Mouse (Mus musculus) thymus, postnatal 10 days (tissue): ENCODE results near the gene Bahcc1.
A peak's percentile ranks its signal among the peaks of the same experiment; 100 is the strongest.

Experiments used
- DNase-seq, 2 experiments: peaks; one replicate each; pipeline ENCODE4 v3.0.0; 2021; ENCODE audit warnings: low spot score in 2 of 2

Gene Bahcc1

DNA sequence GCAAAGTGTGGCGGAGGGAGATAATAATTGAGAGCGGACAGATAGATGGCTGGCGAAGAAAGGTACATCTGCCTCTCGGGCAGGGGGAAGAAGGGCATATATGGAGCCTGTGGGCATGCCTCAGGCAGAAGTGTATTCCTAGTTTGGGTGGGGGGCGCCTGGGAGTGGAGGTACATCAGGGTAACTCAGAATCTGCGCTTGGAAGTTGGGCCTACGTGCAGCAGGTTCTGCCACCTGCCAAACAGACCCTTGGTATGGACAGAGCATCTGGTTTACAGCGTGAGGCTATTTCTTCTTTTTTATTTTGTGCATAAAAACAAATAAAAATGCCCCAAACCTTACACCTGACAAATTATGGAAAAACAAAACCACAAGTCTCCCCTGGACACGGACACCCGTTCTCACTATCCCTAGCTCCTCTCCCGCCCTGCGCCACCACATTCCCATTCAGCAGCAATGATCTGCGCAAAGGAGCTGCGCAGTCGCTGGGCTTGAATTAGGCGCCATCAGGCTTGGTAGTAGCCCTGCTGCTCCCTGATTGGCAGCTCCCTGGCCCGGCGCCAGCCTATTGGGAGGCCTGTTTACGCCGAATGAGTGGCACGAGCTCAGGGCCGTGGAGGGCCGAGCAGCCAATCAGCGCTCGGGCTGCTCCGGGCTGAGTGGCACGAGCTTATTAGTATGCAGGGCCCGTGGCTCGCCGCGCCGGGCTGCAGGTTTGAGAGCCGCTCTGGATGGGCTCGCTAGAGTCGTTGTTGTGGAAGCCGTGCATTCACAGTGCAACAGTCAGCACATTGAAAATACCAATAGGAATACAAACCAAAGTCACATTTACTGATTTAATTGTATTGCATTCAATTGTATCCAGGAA, at the start of gene Bahcc1:
TSS of gene Bahcc1 (plus strand) at position 718 of the 868 bp plus-strand sequence.
- peak; percentile 95 to 97 for DNase-seq

DNA sequence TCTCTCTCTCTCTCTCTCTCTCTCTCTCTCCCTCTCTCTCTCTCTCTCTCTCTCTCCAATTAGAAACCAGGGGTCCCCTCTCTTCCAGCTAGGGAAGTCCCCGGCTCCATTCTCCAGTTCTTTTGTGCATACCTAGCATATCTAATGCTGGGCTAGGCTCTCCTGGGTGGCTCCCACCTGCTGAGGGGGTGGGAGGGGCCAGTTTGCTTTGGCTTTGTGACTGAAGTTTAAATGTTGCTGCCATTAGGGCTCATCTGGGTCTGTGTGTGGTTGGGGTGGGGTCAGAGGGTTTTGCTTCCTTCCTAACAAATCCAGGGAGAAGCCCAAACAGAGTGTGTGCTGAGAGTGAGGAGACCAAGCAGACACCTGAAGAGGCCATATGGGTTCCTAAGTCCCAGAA, 49.6 kb upstream of the Bahcc1 start:
- no peak for DNase-seq

DNA sequence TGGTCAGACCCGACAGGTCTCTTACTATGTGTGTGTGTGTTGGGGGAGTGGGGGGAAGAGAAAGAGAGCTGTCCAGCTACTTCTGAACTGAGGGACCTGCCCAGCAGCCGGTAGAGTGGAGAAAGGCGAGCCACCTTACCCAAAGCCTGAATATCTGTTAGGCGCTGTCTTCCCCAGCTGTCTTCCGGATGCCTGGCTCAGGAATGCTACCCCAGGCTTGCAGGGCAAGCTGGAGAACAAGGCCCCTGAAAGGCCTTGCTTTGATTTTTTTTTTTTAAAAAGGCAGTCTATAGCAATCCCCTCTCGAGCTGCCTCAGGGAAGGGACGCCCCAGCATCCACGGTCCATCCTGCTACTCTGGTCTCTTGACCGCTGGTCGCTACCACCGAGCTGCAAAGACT, 49.0 kb upstream of the Bahcc1 start:
- no peak for DNase-seq

DNA sequence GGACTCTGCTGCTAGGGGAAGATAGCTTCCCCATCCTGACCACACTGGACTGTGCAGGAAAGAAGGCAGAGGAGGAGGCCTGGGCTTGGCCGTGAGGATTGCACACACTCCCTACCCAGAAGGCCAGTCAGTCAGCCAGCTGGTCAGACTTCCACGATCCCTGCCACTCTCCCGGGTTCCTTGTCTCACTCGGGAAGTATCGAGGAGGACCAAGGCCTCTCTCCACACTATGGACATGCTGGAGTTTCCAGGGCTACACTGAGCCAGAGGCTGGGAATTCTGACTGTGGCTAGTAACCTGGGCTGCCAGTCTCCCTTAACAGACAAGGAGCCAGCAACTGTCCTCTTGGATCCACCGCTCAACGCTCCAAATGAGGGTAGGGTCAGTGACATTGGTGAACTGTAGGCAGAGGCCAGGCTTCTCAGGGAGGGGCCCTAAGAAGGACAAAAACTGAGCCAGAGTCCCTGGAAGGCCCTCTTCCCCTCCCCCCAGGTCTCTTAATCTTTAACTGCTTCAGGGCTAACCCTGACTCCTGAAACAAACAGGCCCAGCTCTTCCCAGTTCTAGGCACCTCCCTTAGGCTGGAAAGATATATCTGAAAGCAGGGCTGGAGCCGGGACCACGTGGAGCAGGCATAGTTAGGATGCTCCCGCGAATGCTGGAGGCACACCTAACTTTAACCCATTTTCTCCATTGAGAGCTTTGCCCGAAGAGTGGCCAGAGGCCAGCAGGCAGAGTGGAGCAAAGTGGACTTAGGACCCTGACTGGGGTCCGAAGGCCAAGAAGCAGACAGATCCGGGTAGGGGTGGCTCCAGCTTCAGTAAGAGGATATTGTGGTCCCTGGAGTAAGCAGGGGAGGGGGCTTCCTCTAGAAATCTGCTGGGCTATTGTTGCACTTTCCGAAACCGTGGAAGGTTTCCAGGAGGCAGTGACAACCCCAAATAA, 48.1 kb upstream of the Bahcc1 start:
- no peak for DNase-seq

DNA sequence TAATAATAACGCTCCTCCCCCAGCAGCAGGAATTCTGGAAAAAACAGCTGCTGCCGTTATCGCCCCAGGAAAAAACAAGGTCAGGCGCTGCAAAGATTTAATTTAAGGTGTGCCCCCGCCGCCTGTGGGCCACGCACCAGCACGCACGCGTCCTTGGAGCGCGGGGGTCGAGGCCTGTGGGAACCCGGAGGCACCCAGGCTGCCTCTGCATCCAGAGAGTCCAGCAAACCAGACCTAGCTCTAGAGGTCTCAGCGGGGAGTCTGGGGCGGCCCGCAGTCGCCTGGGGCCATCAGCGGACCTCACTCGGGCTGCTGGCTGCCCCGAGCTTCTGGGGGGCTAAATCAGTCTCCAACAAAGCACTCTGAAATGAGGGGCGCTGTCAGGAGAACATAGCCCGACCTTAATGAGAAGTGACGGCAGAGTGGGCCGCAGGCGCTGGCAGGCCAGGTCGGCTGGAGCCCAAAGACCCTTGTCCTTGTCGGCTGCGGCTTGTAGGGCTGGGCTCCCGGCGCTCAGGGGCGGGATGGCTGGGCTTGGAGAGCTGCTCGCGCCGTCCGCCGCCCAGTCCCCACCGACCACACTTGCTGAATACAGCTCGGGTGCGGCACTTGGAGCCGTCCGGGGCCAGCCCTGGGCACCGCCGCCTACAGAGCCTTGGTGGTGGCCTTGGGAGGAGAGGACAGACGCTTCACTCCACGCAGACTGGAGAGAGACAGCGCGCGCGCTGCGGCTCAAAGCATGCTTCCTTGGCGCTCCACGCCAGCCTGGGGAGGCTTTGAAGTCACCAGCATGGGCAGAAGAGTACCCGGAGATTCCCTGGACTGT, 47.2 kb upstream of the Bahcc1 start:
- DNase-seq: no peak

DNA sequence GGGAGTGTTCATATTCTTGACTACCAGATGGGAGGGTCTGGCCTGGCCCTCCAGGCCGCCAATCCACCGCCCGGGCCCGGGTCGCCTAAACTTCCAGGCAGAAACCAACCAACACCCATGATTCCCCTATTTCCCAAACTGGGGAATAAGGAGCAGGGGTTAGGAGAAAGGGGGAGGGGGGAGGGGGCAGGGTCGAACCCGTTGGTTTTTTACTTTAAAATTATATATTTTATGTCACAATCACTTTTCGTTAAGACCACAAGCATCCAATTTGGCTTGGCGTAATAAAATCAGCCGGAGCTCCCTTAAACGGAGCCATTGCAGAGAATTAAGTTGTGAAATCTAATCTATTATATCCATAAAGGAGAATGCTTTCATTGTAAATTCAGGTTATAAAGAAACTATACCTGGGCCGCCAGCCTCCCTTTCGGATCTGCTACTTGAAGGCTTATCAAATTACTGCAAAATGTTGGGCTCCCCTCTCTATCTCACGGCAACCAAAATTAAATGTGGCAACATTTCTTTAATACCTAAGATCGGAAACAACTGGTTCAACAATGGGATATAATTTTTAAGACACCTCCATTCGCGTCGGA, 46.5 kb upstream of the Bahcc1 start:
- no peak for DNase-seq

DNA sequence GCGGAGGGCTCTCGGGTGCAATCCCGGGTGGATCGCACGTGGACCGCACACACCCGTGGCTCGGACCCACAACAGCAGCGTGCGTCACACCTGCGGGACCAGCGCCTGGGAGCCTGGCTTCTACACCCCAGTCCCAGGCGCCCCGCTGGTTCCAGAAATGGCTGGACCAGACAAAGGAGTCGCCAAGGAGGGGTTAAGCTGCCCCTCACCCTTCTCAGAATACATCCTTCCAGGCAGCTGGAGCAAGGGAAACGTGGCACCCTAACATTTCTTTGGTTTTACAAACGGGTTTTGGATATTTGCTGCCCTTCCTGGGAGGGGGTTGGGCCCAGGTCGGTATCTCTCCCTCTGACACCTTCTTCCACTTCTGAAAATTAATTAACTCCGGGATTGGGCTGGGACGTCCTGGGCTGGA, 45.9 kb upstream of the Bahcc1 start:
- no peak for DNase-seq

DNA sequence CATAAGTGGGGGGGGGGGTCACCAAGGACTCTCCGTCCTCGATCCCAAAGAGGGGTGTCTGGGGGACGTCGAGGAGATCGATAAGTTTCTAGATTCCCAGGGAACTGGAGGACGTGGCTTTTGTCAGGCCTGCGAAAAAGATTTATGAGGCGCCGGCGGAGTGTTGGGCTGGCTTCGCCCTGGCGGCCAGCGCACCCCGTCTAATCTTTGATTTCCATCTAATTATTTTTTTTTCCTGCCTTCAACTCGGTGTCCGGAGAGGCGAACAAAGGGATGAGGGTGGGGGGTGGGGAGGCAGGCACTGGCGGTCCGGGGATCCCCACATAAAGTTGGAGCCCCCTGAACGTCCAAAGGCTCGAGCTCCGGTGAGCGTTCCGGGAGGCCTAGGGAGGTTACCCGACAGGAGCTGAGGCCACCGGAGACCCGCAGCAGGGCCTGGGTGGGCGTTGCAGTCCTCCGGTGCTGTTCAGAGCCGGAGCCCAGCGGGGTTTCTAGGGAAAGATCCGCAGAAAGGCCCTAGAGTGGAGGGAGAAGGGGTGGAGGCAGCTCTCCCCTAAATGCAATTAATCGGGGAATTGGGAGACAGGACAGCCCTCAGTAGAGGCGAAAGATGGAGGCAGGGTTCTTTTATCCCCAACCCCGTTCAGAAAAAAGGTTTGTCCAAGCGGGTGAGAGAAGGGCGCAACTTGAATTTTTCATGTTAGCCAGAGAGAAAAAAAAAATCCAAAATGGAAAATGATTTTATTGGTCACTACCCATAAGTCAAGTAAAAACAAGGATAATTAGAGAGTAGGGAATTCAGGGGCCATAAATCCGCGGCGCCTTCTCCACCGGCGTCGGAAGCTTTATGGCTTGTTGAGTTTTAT, 45.3 kb upstream of the Bahcc1 start:
- no peak for DNase-seq

DNA sequence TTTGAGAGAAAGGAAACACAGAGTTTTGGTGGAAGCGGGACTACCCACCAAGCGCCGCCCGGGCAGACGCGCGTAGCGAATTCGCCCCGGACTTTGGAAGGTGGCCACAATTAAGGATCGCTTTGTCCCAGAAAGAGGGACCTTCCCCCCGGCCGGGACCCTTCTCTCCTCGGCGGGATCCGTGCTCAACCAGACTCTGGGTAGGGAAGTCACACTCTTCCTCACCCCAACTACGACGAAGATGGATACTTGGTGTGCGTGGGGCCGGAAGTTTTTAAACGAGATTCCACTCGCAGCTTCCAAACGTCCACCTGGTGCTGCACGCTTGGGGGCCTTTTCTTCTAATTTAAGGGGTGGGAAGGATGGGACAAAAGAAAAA, 44.7 kb upstream of the Bahcc1 start:
- no peak for DNase-seq

DNA sequence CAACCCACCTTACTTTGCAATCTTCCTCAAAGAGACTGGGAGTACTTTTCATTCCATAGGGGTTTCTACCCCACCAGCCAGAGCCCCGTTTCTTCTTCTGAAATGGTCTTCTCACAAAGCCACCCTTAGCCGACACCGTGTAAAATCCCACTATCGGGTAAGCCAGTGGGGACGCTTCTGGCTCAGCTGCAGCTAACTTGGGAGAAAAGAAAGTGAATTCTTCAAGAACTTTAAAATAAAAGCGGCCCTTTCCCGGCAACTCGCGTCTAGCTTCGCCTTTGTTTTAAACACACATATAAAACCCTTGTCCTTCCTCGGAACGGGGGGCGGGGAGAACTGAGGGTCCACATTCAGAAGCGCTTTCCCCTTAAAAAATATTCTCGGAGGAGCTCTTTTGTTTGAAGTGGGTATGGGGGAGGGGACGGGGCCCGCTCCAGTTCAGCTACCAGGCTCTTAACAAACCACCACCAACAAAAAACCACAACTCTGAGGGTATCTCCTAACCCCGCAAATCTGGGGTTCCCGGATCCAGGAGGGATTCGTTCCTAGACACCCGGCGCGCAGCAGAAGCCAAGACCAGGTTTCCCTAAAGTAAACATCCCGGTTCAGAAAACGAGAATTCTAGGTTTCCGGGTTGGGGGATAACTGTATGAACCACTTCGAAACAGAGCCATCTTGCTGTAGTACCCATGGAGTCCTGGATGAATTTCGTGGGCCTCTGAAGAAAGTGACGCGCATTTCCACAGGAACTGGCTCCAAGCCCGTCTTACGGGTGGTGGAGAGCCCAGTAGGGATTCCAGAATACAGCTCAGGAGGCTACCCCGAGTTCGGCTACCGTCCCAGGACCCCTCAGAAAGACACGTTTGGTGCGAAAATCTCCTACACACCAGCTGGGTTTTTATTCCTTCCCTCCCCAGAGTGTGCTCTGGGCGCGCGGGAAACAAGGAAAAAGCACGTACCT, 44.0 kb upstream of the Bahcc1 start:
- DNase-seq: peak; percentile 28 to 33

DNA sequence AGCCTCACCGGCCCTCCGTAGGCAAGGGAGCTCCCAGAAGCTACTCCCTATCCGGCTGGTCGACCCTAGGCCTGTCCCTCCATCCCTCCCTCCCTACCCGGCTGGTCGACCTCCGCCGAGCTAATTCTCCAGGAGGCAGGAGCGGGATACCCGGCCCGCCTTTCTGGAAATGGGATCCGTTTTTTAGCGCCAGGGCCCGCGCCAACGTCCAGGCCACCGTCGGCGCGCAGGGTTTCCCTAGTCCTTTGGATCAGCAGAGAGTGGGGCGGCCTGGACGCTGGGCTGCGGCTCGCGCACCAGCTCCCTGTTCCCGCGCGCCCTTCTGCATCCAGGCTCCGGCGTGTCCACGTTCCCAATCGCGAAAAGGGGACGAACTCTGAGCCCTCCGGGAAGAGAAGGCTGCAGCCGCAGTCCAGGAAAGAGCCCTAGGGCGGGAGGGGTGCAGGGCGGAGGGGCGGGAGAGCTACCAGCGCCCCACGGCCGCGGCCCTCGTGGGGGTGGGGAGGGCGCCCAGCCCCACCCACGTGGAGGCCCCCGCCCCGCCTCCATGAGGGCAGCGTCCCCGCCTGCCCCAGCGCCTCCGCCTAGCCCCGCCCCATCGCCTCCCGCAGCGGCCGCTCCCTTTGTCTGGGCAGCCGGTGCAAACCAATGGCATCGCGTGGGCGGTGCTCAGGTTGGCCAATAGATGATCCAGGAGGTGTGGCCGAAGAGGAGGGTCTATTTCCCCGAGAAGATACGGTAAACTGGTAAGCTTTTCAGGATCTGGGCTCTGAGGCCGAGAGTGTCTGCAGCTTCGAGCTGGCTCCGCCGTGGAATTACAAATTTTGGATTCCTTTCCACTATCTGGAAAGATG, 43.1 kb upstream of the Bahcc1 start:
- peak; percentile 97 for DNase-seq

DNA sequence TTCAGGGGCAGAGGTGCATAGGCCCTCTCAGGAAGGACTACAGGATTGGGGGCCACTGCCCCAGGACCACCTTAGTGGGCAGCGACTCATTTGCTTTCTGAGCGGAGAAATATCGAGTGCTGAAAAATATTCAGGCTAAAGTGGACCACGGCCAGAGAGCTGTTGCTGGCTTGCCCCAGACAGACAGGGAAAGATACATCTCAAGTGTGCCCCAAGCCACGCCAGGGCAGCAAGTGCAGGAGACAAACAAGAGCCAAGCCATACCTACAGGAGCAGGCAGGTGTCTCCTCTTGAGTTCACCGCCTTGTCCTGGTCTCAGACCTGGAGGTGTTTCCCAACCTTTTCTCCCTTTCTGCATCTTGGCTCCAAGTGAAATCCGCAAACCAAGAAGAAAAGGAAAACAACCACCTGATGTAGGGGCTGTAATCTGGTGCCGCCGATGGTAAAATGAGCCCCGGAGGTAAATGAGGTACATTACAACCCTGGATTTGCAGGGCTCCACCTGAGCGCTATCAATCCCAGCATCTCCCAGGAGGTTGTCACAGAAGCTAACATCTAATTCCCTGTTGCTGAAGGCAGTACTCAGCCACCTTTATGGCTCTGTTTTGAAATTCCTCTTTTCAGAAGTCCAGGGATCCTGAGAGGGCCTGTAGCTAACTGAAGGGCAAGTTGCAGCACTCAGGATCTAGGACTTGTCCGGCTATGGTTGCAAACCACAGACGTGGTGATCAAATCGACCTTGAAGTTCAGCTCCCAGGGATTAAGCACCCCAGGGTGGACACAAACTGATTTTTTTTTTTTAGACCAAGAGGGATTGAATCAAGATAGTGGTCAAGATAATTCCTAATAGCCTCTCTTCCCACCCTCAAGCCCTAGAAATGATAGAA, 42.0 kb upstream of the Bahcc1 start:
- no peak for DNase-seq

DNA sequence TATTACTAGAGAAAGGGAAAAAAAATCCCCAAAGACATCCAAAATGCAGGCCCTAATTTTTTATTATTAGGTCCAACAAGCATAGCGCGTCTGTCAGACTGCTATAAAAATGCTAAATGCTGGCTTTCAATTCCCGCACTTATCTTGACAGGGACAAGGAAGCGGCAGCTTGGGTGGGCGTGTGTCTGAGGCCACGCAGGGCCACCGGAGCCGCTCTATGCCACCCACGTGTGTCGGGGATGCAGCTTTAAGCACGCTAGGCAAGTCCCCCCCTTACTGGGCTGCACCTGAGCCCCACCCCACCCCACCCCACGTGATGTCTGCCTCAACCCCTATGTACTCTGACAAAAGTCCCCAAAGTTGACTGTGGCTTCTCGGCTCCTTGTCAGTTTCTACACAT, 33.9 kb upstream of the Bahcc1 start:
- no peak for DNase-seq

DNA sequence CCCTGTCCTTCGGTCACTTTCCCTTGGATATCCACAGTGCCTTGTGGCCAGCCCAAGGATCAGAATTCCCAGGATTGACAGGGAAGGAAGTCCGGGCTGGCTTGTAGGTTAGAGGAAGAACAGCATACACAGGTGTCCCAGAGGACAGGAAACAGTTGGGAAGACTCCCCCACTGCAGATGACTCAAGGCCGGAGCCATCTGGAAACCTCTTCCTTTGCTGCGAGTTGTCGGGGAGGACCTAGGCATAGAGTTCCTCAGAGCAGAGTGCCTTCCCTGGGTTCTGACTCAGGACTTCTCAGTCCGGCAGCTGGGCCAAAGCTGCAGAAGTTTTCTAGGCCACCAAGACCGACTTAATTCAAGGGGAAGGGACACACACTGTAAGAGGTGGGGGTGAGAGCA, 33.0 kb upstream of the Bahcc1 start:
- DNase-seq: no peak

DNA sequence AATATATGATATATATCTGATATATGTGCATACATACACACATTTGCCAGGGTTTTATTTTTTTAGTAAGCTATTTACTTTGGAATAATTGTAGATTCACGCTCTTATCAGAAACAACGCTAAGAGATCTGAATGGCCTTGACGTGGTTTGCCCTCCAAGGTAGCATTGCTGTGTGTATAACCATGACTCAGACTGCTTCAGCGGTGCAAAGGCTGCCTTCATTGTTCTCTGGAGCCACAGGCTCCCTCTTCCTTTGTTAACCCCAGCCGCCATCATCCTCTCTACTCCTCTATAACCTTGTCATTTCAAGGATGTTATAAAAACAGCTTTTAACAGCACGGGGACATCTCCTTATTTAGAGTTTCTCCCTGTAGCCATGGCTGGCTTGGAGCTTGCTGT, 32.1 kb upstream of the Bahcc1 start:
- no peak for DNase-seq

DNA sequence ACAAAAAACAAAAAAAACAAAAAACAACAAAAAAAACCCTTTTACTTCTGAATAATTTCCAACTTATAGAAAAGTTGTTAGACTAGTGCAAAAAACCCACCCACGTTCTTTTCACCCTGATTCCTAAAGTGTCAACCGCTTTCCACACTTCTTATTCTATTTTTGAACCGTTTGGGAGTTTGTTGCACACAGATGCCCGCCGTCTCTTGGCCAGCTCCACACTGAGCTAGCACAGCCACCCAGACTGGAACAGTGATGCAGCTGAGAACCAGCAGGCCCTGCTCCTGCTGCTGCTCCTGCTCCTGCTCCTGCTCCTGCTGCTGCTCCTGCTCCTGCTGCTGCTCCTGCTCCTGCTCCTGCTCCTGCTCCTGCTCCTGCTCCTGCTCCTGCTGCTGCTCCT, 28.5 kb upstream of the Bahcc1 start:
- DNase-seq: no peak

DNA sequence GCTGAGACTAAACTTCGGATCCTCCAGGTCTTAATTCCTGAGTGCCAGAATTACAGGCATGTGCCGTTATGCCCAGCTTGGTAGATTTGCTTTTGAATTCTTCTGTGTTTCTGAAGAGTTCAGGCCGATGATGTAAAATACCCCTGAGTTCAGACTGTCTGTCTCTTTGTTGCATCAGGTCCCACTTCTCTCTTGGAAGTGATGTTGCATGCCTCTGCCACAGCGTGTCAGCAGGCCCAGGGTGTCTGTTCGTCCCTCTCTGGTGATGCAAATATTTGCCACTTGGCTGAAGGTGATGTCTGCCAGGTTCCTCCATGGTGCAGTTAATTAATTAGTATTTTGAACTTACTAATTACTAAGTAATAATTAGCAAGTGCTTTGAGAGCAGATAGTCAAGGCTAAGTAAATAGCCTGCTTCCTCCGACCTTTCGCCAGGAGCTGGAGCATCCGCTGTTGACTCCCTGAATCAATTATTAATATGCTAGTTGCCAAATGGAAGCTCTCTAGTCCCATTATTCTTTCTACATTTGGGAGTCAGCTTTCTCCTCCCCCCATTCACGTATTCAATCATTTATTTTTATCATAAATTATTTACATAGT, 26.6 kb upstream of the Bahcc1 start:
- no peak for DNase-seq
